Mouse (Mus musculus): ENCODE results near the gene Rfc1. TPM values are rescaled to one million over a fixed set of nuclear protein-coding genes. Genes with fewer than 3 reads are reported as not detected.
"Not testable (repeated sequence)": the region's sequence is repeated elsewhere in the genome, so short reads cannot be mapped to it uniquely, and the experiment has no call there.

Rfc1 gene
- polyA plus RNA-seq, 1 experiment from 2014 or later: 28.9 TPM

- H3K4me2 ChIP-seq (replicated peaks; ENCODE audit: low read depth): no peak overlapping the region
- H3K36me3 ChIP-seq (ENCODE audit: control insufficient read depth, insufficient read depth): peaks cover 15% of the 10 kb centered on the region; the same call in 1 of the 2 replicates
- H3K4me3 ChIP-seq (ENCODE audit: low read depth, low read length): no peak overlapping the region
- no peak overlapping the region for H3K9ac ChIP-seq (ENCODE audit: low read depth, low read length)
- no peak overlapping the region for H3K27ac ChIP-seq (ENCODE audit: low read depth, low read length)
- no peaks in the 10 kb centered on the region for H3K4me1 ChIP-seq (replicated peaks; ENCODE audit: control insufficient read depth, insufficient read depth, low read length)
- H3K9me3 ChIP-seq (ENCODE audit: control insufficient read depth): no peaks in the 10 kb centered on the region
- 90% methylated on average over 9 of the region's 9 CpGs for WGBS
- no peaks in the 10 kb centered on the region for H3K27me3 ChIP-seq (replicated peaks; ENCODE audit: control insufficient read depth, insufficient read depth, low read length)
- no peak for TF ChIP-seq CTCF (IDR thresholded peaks at IDR 0.05; ENCODE audit: low read depth)
- ATAC-seq: no peak
Measured at GRCm38 (mm10) chr5:65319176-65319575, 16.3 kb downstream of the Rfc1 start.

GRCm38 (mm10) chr5:65308866-65309265, 26.6 kb downstream of the Rfc1 start:
- no peak for TF ChIP-seq CTCF (IDR thresholded peaks at IDR 0.05; ENCODE audit: low read depth)
- no peaks in the 10 kb centered on the region for H3K4me1 ChIP-seq (replicated peaks; ENCODE audit: control insufficient read depth, insufficient read depth, low read length)
- no peak overlapping the region for H3K4me3 ChIP-seq (ENCODE audit: low read depth, low read length)
- 93% methylated on average over 3 of the region's 3 CpGs for WGBS
- H3K27me3 ChIP-seq (replicated peaks; ENCODE audit: control insufficient read depth, insufficient read depth, low read length): no peaks in the 10 kb centered on the region
- peaks cover 43% of the 10 kb centered on the region for H3K36me3 ChIP-seq (ENCODE audit: control insufficient read depth, insufficient read depth)
- H3K9me3 ChIP-seq (ENCODE audit: control insufficient read depth): no peaks in the 10 kb centered on the region
- no peak for ATAC-seq
- no peak overlapping the region for H3K27ac ChIP-seq (ENCODE audit: low read depth, low read length)
- no peak overlapping the region for H3K9ac ChIP-seq (ENCODE audit: low read depth, low read length)
- H3K4me2 ChIP-seq (replicated peaks; ENCODE audit: low read depth): no peak overlapping the region

GRCm38 (mm10) chr5:65308208-65308607, 27.3 kb downstream of the Rfc1 start:
- Histone ChIP-seq H3K4me3 (ENCODE audit: low read depth, low read length) (no peak overlapping the region), H3K9me3 (ENCODE audit: control insufficient read depth) (no peaks in the 10 kb centered on the region), H3K27me3 (replicated peaks; ENCODE audit: control insufficient read depth, insufficient read depth, low read length) (no peaks in the 10 kb centered on the region), H3K9ac (ENCODE audit: low read depth, low read length) (no peak overlapping the region), H3K36me3 (ENCODE audit: control insufficient read depth, insufficient read depth) (peaks cover 43% of the 10 kb centered on the region), H3K27ac (ENCODE audit: low read depth, low read length) (no peak overlapping the region), H3K4me2 (replicated peaks; ENCODE audit: low read depth) (no peak overlapping the region), H3K4me1 (replicated peaks; ENCODE audit: control insufficient read depth, insufficient read depth, low read length) (no peaks in the 10 kb centered on the region)
- no peak for TF ChIP-seq CTCF (IDR thresholded peaks at IDR 0.05; ENCODE audit: low read depth)
- WGBS: 94% methylated on average over 7 of the region's 7 CpGs
- no peak for ATAC-seq

GRCm38 (mm10) chr5:65305516-65305915, 30.0 kb downstream of the Rfc1 start:
- Histone ChIP-seq H3K4me2 (replicated peaks; ENCODE audit: low read depth) (no peak overlapping the region), H3K4me1 (replicated peaks; ENCODE audit: control insufficient read depth, insufficient read depth, low read length) (no peaks in the 10 kb centered on the region), H3K36me3 (ENCODE audit: control insufficient read depth, insufficient read depth) (peaks cover 40% of the 10 kb centered on the region), H3K27ac (ENCODE audit: low read depth, low read length) (no peak overlapping the region), H3K9ac (ENCODE audit: low read depth, low read length) (no peak overlapping the region), H3K4me3 (ENCODE audit: low read depth, low read length) (no peak overlapping the region), H3K27me3 (replicated peaks; ENCODE audit: control insufficient read depth, insufficient read depth, low read length) (no peaks in the 10 kb centered on the region), H3K9me3 (ENCODE audit: control insufficient read depth) (no peaks in the 10 kb centered on the region)
- no peak for TF ChIP-seq CTCF (IDR thresholded peaks at IDR 0.05; ENCODE audit: low read depth)
- no peak for ATAC-seq
- 80% methylated on average over 9 of the region's 9 CpGs for WGBS

GRCm38 (mm10) chr5:65300121-65300520, 35.3 kb downstream of the Rfc1 start:
- ATAC-seq: no peak
- Histone ChIP-seq H3K4me1 (replicated peaks; ENCODE audit: control insufficient read depth, insufficient read depth, low read length) (no peaks in the 10 kb centered on the region), H3K4me2 (replicated peaks; ENCODE audit: low read depth) (no peak overlapping the region), H3K9ac (ENCODE audit: low read depth, low read length) (no peak overlapping the region), H3K27me3 (replicated peaks; ENCODE audit: control insufficient read depth, insufficient read depth, low read length) (no peaks in the 10 kb centered on the region), H3K36me3 (ENCODE audit: control insufficient read depth, insufficient read depth) (peaks cover 39% of the 10 kb centered on the region), H3K9me3 (ENCODE audit: control insufficient read depth) (no peaks in the 10 kb centered on the region), H3K4me3 (ENCODE audit: low read depth, low read length) (no peak overlapping the region), H3K27ac (ENCODE audit: low read depth, low read length) (no peak overlapping the region)
- no peak for TF ChIP-seq CTCF (IDR thresholded peaks at IDR 0.05; ENCODE audit: low read depth)
- WGBS: 94% methylated on average over 9 of the region's 9 CpGs

- peaks cover 39% of the 10 kb centered on the region for H3K36me3 ChIP-seq (ENCODE audit: control insufficient read depth, insufficient read depth)
- not testable (repeated sequence) for ATAC-seq; H3K27ac ChIP-seq (ENCODE audit: low read depth, low read length); H3K4me3 ChIP-seq (ENCODE audit: low read depth, low read length); H3K27me3 ChIP-seq (replicated peaks; ENCODE audit: control insufficient read depth, insufficient read depth, low read length); H3K4me2 ChIP-seq (replicated peaks; ENCODE audit: low read depth); H3K4me1 ChIP-seq (replicated peaks; ENCODE audit: control insufficient read depth, insufficient read depth, low read length); H3K9me3 ChIP-seq (ENCODE audit: control insufficient read depth); H3K9ac ChIP-seq (ENCODE audit: low read depth, low read length)
- 85% methylated on average over 1 of the region's 1 CpGs for WGBS
Measured at GRCm38 (mm10) chr5:65299623-65300022, 35.8 kb downstream of the Rfc1 start.

Measured in intestine, postnatal 0 days (tissue).